In the genomic region with DNA sequence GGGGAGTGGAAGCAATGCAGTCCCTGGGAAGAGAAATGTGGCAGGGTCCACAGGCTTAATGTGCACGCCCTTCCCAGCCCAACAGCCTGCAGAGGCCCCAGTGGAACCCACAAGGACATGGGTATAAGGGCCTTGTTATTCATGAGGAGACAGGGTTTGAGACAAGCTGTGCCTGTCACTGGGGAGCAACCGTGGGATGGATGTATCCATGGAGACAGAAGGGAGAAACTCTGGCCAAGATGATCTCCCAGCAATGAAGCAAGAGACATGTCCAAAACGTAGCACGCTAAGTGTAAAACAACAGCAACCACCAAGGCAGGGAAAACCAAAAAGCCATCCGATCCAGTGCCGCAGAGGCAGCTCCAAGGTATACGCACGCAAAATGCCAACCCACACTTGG, we compare ENCODE assay signal across 22 mouse cellular contexts.
A peak's percentile ranks its signal among the peaks of the same experiment; 100 is the strongest.
DNase-seq lines count a peak whose midpoint lies in the region; TF ChIP-seq lines count a peak whose summit lies in the region.
"Had no signal": no experiment of that assay in that cellular context is flagged by ENCODE, and none has a peak within 500 bp of the region (broad histone marks: within the 10 kb centered on the region; RNA-seq: fewer than 3 reads in every experiment).

No protein-coding gene starts in this region.

- 0 out of 2 replicates have a peak overlapping the region, but pooled peaks have one; percentile 36 for H3K27ac ChIP-seq in cortical plate, adult 2 months (ENCODE audit: insufficient read depth, low read length)
- H3K27ac ChIP-seq: embryonic facial prominence, embryonic 10.5 days; embryonic facial prominence, embryonic 13.5 days; forebrain, embryonic 12.5 days; forebrain, embryonic 15.5 days; gastrocnemius, adult 2 months; hindbrain, embryonic 10.5 days; hindbrain, embryonic 13.5 days had no signal

- peaks cover 8% of the 10 kb centered on the region for H3K4me1 ChIP-seq in cortical plate, adult 2 months (ENCODE audit: control insufficient read depth, insufficient read depth, low read length)

- no peak for TF ChIP-seq POLR2A in cortical plate, adult 2 months (IDR thresholded peaks at IDR 0.05; ENCODE audit: extremely low read depth, insufficient read depth, low read length)

- DNase-seq in layer of hippocampus, adult 18-20 months (ENCODE audit: low spot score in 2 of 2), result peak; percentile 54 to 80
- DNase-seq in layer of hippocampus, postnatal 25 days (ENCODE audit: extremely low spot score in 1 of 2, low spot score in 1 of 2), result no peak
- peak; percentile 47 to 50 for DNase-seq in layer of hippocampus, postnatal 36 days
- no peak for DNase-seq in layer of hippocampus, postnatal 14 days (ENCODE audit: low spot score in 2 of 2)
- DNase-seq in brain, adult 2 months (ENCODE audit: low read depth, low spot score), result peak; percentile 64
- DNase-seq: adrenal gland, adult 2 months; adrenal gland, postnatal 14 days; cerebellum, adult 11-12 months; cerebellum, adult 9-10 months; cerebellum, postnatal 14 days; embryo, embryonic 11 days; gastrocnemius, adult 2 months; gastrocnemius, postnatal 14 days; heart, adult 11 months had no signal

- TF ChIP-seq CTCF in cortical plate, adult 2 months (IDR thresholded peaks at IDR 0.05; ENCODE audit: extremely low read depth, insufficient read depth, low read length), result no peak

- H3K4me3 ChIP-seq in cortical plate, adult 2 months (ENCODE audit: insufficient read depth, low read length), result no peak overlapping the region
- H3K4me3 ChIP-seq: embryonic facial prominence, embryonic 10.5 days; embryonic facial prominence, embryonic 13.5 days; erythroblast, embryonic 14.5 days; forebrain, embryonic 12.5 days; forebrain, embryonic 15.5 days; gastrocnemius, adult 2 months; hindbrain, embryonic 10.5 days; hindbrain, embryonic 13.5 days had no signal

Comparison
In these comparisons a context has a peak if more than half of its experiments do, and no peak if none do; other contexts are left out.
1. DNase-seq: peak in layer of hippocampus, adult 18-20 months (2 of 2), layer of hippocampus, postnatal 36 days (2 of 2) and brain, adult 2 months (single experiment); none in layer of hippocampus, postnatal 25 days (0 of 2) and layer of hippocampus, postnatal 14 days (0 of 2).